Mouse (Mus musculus) midbrain, embryonic 11.5 days (tissue): Measurements from ENCODE around the gene Slc36a2. TPM values are rescaled to one million over a fixed set of nuclear protein-coding genes. Genes with fewer than 3 reads are reported as not detected.
"Not testable (repeated sequence)": the region's sequence is repeated elsewhere in the genome, so short reads cannot be mapped to it uniquely, and the experiment has no call there.

Experiments
- ATAC-seq: fragments of 200-750 bp; cut with Nextera tagmentation; 2 replicates; pipeline ENCODE4 v1.8.0; 2017; ENCODE audit warnings: moderate TSS enrichment, moderate library complexity; ENCODE audit not compliant: low FRiP score
- DNase-seq: peaks from one replicate; pipeline ENCODE4 v3.0.0; 2015; ENCODE audit warnings: low spot score; ENCODE audit errors: missing footprints
- H3K27ac ChIP-seq: fragments of 300-500 bp; sonication (generic); 2 replicates; pipeline ENCODE4 v1.5.1; 2014; ENCODE audit warnings: low read depth, low read length
- H3K27me3 ChIP-seq: fragments of 300-500 bp; sonication (generic); 2 replicates; pipeline ENCODE4 v1.6.1; 2014; ENCODE audit warnings: mild to moderate bottlenecking, low read length, moderate library complexity, mixed read lengths; ENCODE audit not compliant: control insufficient read depth, insufficient read depth
- H3K36me3 ChIP-seq: fragments of 300-500 bp; sonication (generic); 2 replicates; pipeline ENCODE4 v1.6.1; 2014; ENCODE audit warnings: mild to moderate bottlenecking, low read length, moderate library complexity, mixed read lengths; ENCODE audit not compliant: control insufficient read depth, insufficient read depth
- H3K4me1 ChIP-seq: fragments of 300-500 bp; sonication (generic); 2 replicates; pipeline ENCODE4 v1.6.1; 2014; ENCODE audit warnings: low read length; ENCODE audit not compliant: control insufficient read depth, insufficient read depth
- H3K4me2 ChIP-seq: fragments of 300-500 bp; sonication (generic); 2 replicates; pipeline ENCODE4 v1.6.1; 2014; ENCODE audit warnings: mild to moderate bottlenecking, moderate library complexity
- H3K4me3 ChIP-seq: fragments of 300-500 bp; sonication (generic); 2 replicates; pipeline ENCODE4 v1.5.1; 2014; ENCODE audit warnings: low read depth, low read length
- H3K9ac ChIP-seq: fragments of 300-500 bp; sonication (generic); 2 replicates; pipeline ENCODE4 v1.6.1; 2014; ENCODE audit warnings: low read length
- H3K9me3 ChIP-seq: fragments of 300-500 bp; sonication (generic); 2 replicates; pipeline ENCODE4 v1.6.1; 2016; ENCODE audit warnings: low read length; ENCODE audit not compliant: control insufficient read depth
- WGBS: fragments of 180-500 bp; shearing (Covaris S2); extraction: QIAGEN DNeasy Blood & Tissue Kit; methylation state at CpG from one replicate; pipeline ENCODE4 v1.1.7; 2014; 5-methylcytosine and 5-hydroxymethylcytosine counted together
- polyA plus RNA-seq: library from polyadenylated mRNA; unstranded; fragments of >200 nt; fragmentation: Nextera tagmentation; extraction: Ambion mirVana; gene quantifications from 2 replicates; pipeline ENCODE4 v1.2.1, GENCODE M21; 2014

Slc36a2 gene
- polyA plus RNA-seq, 1 experiment from 2014 or later = not detected

GRCm38 (mm10) chr11:55120279-55120678 is 64.6 kb downstream of the Slc36a2 start:
- ATAC-seq = no peak

DNA sequence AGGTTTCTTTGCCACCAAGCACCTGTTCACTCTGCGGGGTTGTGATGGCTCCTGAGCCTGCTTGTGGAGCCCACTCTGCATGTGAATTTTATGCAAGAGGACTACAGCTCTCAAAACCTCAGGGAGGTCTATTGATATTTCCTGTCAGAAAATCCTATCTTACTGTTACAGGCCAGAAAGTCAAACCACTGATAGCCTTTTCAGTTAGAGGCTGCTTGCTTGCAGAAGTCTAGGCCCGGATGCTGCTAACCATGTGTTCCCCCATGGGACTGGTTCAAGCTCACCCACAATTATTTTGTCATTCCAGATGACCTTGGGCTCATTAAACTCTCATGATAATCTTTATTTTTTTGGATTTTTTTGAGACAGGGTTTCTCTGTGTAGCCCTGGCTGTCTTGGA is 67.8 kb downstream of the Slc36a2 start:
- H3K9ac ChIP-seq = no peak overlapping the region
- no peak overlapping the region for H3K4me3 ChIP-seq
- DNase-seq (no peak), ATAC-seq (no peak)
- no peak overlapping the region for H3K4me2 ChIP-seq
- WGBS = 89% methylated on average over 2 of the region's 2 CpGs
- no peak overlapping the region for H3K27ac ChIP-seq
- H3K4me1 ChIP-seq = no peaks in the 10 kb centered on the region
- no peaks in the 10 kb centered on the region for H3K9me3 ChIP-seq
- no peaks in the 10 kb centered on the region for H3K27me3 ChIP-seq
- H3K36me3 ChIP-seq = no peaks in the 10 kb centered on the region

More at GRCm38 (mm10) chr11:55120279-55120678, 64.6 kb downstream of the Slc36a2 start:
- Histone ChIP-seq H3K4me1 (no peaks in the 10 kb centered on the region), H3K36me3 (no peaks in the 10 kb centered on the region), H3K27ac (no peak overlapping the region), H3K9ac (no peak overlapping the region), H3K9me3 (no peaks in the 10 kb centered on the region), H3K27me3 (no peaks in the 10 kb centered on the region), H3K4me3 (no peak overlapping the region), H3K4me2 (no peak overlapping the region)
- DNase-seq = no peak

- Histone ChIP-seq H3K4me1 (no peaks in the 10 kb centered on the region), H3K27ac (no peak overlapping the region), H3K9me3 (no peaks in the 10 kb centered on the region), H3K27me3 (no peaks in the 10 kb centered on the region), H3K9ac (no peak overlapping the region), H3K36me3 (no peaks in the 10 kb centered on the region), H3K4me3 (no peak overlapping the region), H3K4me2 (no peak overlapping the region)
- no peak for ATAC-seq
- 94% methylated on average over 3 of the region's 3 CpGs for WGBS
- DNase-seq = no peak
Measured at GRCm38 (mm10) chr11:55116004-55116403, 68.9 kb downstream of the Slc36a2 start.

DNA sequence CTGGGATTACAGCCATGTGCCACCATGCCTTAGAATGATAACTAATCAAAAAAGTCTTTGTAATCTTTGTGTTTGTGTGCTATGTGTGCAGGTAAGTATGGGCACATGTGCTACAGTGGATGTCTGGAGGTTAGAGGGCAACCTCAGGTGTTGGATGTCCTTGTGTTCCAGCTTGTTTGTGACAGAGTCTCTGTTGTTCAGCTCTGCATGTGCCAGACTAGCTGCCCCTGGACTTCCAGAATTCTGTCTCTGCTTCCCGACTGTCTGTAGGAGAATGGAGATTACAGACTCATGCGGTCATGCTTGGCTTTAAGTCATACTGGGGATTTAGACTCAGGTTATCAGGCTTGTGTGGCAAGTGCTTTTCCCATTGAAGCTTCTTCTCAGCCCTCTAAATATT is 70.6 kb downstream of the Slc36a2 start:
- no peak overlapping the region for H3K4me2 ChIP-seq
- 70% methylated on average over 2 of the region's 2 CpGs for WGBS
- H3K36me3 ChIP-seq = no peaks in the 10 kb centered on the region
- no peak overlapping the region for H3K27ac ChIP-seq
- no peak overlapping the region for H3K9ac ChIP-seq
- ATAC-seq = no peak
- no peaks in the 10 kb centered on the region for H3K9me3 ChIP-seq
- no peak overlapping the region for H3K4me3 ChIP-seq
- no peak for DNase-seq
- no peaks in the 10 kb centered on the region for H3K27me3 ChIP-seq
- no peaks in the 10 kb centered on the region for H3K4me1 ChIP-seq

DNA sequence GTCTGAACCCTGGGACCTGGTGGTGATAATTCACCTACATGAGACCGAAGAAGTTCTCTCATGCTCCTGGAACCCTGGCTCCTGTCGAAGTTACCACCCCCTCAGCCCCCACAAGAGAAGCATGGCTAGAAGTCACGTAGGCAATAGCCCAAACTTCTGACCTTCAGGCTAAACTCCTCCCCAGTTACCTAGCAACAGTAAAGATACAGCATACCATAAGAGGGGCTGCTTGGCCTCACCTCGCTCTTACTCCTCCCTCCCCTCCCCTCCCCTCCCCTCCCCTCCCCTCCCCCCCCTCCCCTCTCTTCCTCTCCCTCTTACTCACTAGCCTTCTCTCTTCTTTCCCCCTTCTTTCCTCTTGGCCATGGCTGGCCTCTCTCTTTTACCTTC is 71.0 kb downstream of the Slc36a2 start:
- H3K27me3 ChIP-seq, H3K9me3 ChIP-seq, H3K27ac ChIP-seq, H3K4me3 ChIP-seq, H3K4me2 ChIP-seq, H3K4me1 ChIP-seq, DNase-seq, H3K9ac ChIP-seq, H3K36me3 ChIP-seq, ATAC-seq: not testable (repeated sequence)
- 54% methylated on average over 4 of the region's 4 CpGs for WGBS

DNA sequence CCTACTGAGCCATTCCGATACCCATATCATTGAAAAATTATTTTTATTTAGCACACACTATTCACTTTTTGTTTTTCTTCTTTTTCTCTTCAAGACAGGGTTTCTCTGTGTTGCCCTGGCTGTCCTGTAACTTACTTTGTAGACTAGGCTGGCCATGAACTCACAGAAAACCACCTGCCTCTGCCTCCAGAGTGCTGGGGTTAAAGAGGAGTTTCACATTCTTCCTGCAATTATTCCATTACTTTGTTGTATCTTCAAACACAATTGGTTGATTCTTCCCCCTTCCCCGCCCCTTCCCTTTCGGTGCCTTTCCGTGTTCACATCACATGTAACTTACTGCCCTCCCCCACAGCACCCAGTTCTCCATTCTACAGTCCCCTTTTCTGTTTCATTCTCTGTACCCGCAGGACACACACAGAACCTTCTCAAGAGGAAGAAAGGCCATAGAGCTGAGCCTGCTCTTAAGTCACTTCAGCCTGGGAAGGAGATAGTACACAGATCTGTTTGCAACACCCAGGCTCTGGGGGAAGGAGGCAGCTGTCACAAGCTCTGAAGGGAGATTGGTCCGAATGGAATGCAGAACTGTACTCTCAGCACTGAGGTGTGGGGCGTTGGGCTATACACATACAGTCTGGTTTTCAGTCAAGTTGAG is 71.5 kb downstream of the Slc36a2 start:
- no peaks in the 10 kb centered on the region for H3K4me1 ChIP-seq
- no peak overlapping the region for H3K4me2 ChIP-seq
- no peak overlapping the region for H3K9ac ChIP-seq
- no peaks in the 10 kb centered on the region for H3K36me3 ChIP-seq
- no peak overlapping the region for H3K27ac ChIP-seq
- 80% methylated on average over 7 of the region's 7 CpGs for WGBS
- no peaks in the 10 kb centered on the region for H3K9me3 ChIP-seq
- ATAC-seq (no peak), DNase-seq (no peak)
- no peak overlapping the region for H3K4me3 ChIP-seq
- no peaks in the 10 kb centered on the region for H3K27me3 ChIP-seq

DNA sequence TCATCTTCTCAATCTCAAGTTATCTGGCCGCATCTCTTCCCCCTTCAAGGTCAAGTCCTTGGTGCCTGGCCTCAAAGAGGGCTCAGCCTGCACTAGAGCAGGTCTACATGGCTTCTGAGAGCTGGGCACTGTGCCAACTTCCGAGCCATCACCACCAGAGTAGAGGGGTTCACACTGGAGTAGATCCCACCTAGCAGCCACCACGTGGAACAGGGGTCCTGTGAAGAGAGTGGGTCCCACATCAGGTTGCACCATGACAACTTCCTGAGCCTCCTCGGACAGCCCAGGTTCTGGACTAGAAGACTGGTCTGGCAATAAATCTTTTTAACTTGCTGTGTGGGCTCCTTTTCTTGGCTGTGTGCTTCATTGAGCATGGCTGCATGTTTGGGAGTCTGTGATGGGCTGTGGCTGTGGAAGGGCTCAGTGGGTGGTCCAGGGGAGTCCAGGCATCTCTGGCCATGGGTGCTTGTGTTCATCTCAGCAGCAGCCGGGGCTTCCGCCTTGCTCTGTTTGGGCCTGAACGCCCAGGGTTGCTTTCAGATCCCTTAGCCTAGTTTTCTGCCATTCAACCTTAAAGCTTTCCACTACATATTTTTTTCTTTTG is 74.2 kb downstream of the Slc36a2 start:
- H3K36me3 ChIP-seq = no peaks in the 10 kb centered on the region
- H3K4me2 ChIP-seq = no peak overlapping the region
- H3K27me3 ChIP-seq = no peaks in the 10 kb centered on the region
- H3K9ac ChIP-seq = no peak overlapping the region
- H3K27ac ChIP-seq = no peak overlapping the region
- H3K4me3 ChIP-seq = no peak overlapping the region
- no peak for DNase-seq
- no peaks in the 10 kb centered on the region for H3K4me1 ChIP-seq
- 80% methylated on average over 7 of the region's 7 CpGs for WGBS
- ATAC-seq = no peak
- H3K9me3 ChIP-seq = no peaks in the 10 kb centered on the region

DNA sequence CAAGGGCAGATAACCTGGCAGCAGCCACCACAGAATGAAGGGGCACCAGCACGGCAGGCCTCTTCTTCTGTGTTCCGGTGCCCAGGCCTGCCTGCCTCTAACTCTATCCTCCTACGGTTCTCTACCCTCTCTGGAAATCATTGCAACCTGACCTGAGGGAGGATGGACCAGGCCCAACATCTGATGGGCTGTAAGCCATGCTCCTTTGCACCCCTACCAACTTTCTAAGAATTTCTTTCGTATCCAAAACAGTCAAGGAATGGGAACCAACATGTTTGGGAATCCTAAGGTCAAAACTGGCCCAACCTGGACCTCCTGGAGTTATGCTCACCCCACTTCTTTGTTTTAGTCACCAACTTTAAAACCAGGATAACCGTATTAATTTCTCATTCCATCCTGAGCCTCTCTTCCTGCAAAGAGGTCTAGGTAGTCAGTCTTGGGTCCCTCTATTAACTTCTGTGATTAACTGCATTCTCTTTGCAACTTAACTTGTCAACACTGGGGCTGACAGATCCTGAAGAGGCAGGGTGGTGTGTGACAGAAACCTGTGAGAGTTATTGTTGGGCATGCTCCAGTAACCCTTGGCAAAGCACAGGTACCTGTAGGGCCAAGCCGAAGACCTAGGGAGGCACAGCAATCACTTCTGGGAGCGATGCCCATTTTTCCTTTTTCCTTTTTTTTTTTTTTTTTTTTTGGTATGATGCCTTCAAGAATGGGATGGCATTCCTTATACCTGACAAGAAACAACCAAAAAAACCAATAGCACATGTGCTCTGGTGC is 75.2 kb downstream of the Slc36a2 start:
- H3K27me3 ChIP-seq = no peaks in the 10 kb centered on the region
- no peak overlapping the region for H3K4me3 ChIP-seq
- DNase-seq (no peak), ATAC-seq (no peak)
- no peaks in the 10 kb centered on the region for H3K36me3 ChIP-seq
- no peak overlapping the region for H3K4me2 ChIP-seq
- 93% methylated on average over 7 of the region's 7 CpGs for WGBS
- H3K9ac ChIP-seq = no peak overlapping the region
- no peaks in the 10 kb centered on the region for H3K4me1 ChIP-seq
- no peak overlapping the region for H3K27ac ChIP-seq
- H3K9me3 ChIP-seq = no peaks in the 10 kb centered on the region
